Mouse (Mus musculus) kidney, adult 2 months (tissue): ENCODE measurements around the gene Ppp1r35. TPM values are rescaled to one million over a fixed set of nuclear protein-coding genes. Genes with fewer than 3 reads are reported as not detected.

Experiments
- DNase-seq: peaks from one replicate; pipeline ENCODE4 v3.0.0; 2021
- H3K27ac ChIP-seq: fragments of 200-500 bp; 2 replicates; pipeline ENCODE4 v1.5.1; 2012; ENCODE audit warnings: low read depth, low read length, control low read depth, inconsistent platforms; ENCODE audit not compliant: insufficient read depth
- H3K27me3 ChIP-seq: fragments of 200-500 bp; replicated peaks from 2 replicates; pipeline ENCODE4 v1.6.1; 2012; ENCODE audit warnings: mild to moderate bottlenecking, moderate library complexity, low read length, inconsistent platforms; ENCODE audit not compliant: control insufficient read depth, insufficient read depth
- H3K36me3 ChIP-seq: fragments of 200-500 bp; 2 replicates; pipeline ENCODE4 v1.6.1; 2012; ENCODE audit warnings: mild to moderate bottlenecking, moderate library complexity, low read length, inconsistent platforms; ENCODE audit not compliant: control insufficient read depth, insufficient read depth
- H3K4me1 ChIP-seq: fragments of 200-500 bp; 2 replicates; pipeline ENCODE4 v1.6.1; 2011; ENCODE audit warnings: low read length; ENCODE audit not compliant: control insufficient read depth, insufficient read depth
- H3K4me3 ChIP-seq: fragments of 200-500 bp; 2 replicates; pipeline ENCODE4 v1.5.1; 2011; ENCODE audit warnings: mild to moderate bottlenecking, low read depth, low read length, control low read depth; ENCODE audit not compliant: insufficient read depth
- CTCF ChIP-seq: fragments of 200-500 bp; conservative IDR thresholded peaks from 2 replicates; pipeline ENCODE4 v1.5.1; 2011; ENCODE audit warnings: low read depth, mild to moderate bottlenecking, control low read depth, low read length, moderate library complexity, mixed read lengths; ENCODE audit not compliant: insufficient read depth, insufficient read length
- POLR2A ChIP-seq: fragments of 200-500 bp; IDR thresholded peaks from one replicate; pipeline ENCODE4 v1.6.1; 2011; ENCODE audit warnings: low read depth, low read length, control low read depth
- WGBS: fragments of 180-500 bp; shearing (Covaris S2); methylation state at CpG from one replicate; pipeline ENCODE4 v1.1.7; 2018; 5-methylcytosine and 5-hydroxymethylcytosine counted together
- polyA plus RNA-seq: library from polyadenylated mRNA; depleted of rRNA; stranded (reverse); fragments of >200 nt; gene quantifications from 2 replicates; pipeline ENCODE4 v1.2.3, GENCODE M21; 2012

Ppp1r35 gene
- polyA plus RNA-seq, 1 experiment: 30.6 TPM

DNA sequence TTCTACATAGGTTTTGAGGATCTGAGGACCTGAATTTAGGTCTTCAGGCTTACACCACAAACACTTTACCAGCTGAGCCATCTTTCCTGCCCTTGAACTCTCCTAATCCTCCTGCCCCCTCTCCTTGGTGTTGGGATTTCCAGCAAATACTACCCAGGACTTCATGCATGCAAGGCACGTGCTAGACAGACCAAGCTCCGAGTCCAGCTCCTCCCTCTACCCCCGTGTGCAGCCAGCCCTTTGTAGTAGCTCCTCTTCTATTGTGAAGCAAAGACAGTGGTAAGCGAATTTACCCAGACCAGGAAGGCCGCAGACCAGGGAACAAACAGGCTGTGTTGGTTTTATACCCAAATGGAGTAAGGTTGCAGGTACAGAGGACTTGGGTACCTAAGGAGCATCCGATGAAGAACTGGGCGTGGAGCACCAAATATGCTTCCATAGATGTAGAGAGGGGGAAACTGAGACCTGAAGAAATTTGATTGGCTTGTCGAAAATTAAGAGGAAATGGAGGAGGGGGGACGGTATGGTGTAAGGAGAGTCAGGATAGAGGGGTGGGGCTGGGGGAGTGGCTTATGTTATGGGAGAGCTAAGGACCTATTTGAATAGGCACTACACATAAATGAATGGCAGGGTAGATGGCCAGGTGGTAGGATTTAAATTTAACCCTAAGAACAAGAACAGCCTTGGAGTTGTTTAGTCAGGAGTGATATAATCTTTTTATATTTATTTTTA, 13.9 kb upstream of the Ppp1r35 start:
- Histone ChIP-seq H3K4me3 (no peak overlapping the region), H3K27ac (no peak overlapping the region), H3K4me1 (peaks cover 2% of the 10 kb centered on the region), H3K36me3 (no peaks in the 10 kb centered on the region), H3K27me3 (no peaks in the 10 kb centered on the region)
- DNase-seq: no peak
- WGBS: 61% methylated on average over 9 of the region's 9 CpGs
- TF ChIP-seq POLR2A (no peak), CTCF (no peak)

DNA sequence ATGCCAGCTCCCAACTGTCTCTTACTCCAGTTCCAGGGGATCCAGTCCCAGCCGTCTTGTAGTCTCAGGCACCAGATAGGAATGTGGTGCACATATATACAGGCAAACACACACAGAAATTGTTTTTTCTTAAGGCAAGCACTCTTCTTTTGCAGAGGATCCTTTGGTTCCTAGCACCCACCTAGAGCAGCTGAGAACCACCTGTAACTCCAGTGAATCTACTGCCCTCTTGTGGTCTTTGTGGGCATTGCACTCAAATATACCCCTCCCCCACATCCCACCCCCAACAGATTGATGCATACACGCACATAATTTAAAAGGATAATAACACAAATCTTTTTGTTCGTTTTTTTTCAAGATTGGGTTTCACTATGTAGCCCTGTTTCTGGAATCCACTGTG, 12.4 kb upstream of the Ppp1r35 start:
- DNase-seq: no peak

DNA sequence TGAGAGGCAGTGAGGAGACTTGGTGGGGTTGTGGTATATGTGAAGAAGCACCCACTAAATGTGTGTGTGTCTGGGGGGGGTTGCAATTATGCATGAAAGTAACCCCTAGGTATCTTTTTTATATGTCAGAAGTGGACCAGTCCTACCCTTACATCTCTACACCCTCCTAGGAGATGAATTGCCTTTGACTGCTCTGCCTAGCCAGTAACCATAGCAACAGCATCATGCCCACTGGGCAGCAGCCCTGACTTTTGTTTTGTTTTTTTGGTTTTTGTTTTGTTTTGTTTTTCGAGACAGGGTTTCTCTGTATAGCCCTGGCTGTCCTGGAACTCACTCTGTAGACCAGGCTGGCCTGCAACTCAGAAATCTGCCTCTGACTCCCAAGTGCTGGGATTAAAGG, 10.2 kb upstream of the Ppp1r35 start:
- WGBS: 69% methylated on average over 1 of the region's 1 CpGs
- DNase-seq: no peak
- TF ChIP-seq POLR2A (no peak), CTCF (no peak)
- no peaks in the 10 kb centered on the region for H3K27me3 ChIP-seq
- no peak overlapping the region for H3K4me3 ChIP-seq
- H3K36me3 ChIP-seq: no peaks in the 10 kb centered on the region
- H3K4me1 ChIP-seq: no peaks in the 10 kb centered on the region
- no peak overlapping the region for H3K27ac ChIP-seq

More for the DNA sequence above, 12.4 kb upstream of the Ppp1r35 start:
- TF ChIP-seq CTCF: peak; percentile 47
- TF ChIP-seq POLR2A: no peak
- Histone ChIP-seq H3K36me3 (no peaks in the 10 kb centered on the region), H3K27ac (no peak overlapping the region), H3K4me1 (no peaks in the 10 kb centered on the region), H3K27me3 (no peaks in the 10 kb centered on the region), H3K4me3 (no peak overlapping the region)
- 61% methylated on average over 3 of the region's 3 CpGs for WGBS

DNA sequence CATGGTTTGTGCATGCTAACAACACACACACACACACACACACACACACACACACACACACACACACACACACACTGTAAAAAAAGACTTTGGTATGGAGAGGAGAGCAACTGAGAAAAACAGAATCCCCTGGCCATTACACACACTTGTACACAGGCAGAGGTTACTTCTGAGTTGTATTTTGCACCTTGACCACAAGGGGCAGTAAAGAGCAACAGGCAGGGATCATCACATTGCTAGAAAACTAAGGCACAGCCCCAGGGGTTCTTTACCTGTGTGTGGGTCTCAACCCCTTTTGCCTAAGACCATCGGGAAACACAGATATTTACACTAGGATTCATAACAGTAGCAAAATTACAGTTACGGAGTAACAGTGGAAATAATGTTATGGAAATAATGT, 7.9 kb upstream of the Ppp1r35 start:
- 49% methylated on average over 2 of the region's 2 CpGs for WGBS
- Histone ChIP-seq H3K27me3 (no peaks in the 10 kb centered on the region), H3K4me1 (no peaks in the 10 kb centered on the region), H3K36me3 (no peaks in the 10 kb centered on the region), H3K4me3 (no peak overlapping the region), H3K27ac (no peak overlapping the region)
- DNase-seq: peak; percentile 40
- TF ChIP-seq CTCF (peak; percentile 59), POLR2A (no peak)

DNA sequence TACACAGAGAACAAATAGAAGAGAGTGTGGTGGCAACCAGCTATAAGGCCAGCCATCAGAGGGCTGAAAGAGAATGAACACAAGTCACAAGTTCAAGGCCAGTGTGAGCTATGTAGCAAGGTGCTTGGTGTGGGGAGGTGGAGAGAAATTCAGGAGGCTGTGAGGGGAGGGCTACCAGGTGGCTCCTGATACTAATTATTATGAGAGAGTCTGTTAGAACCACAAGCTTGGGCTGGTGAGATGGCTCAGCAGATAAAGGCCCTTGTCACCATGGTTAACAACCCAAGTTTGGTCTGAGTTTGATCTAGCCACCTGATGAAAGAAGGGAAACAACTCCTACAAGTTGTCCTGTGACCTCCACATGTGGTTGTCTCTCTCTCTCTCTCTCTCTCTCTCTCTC, 5.9 kb upstream of the Ppp1r35 start:
- no peaks in the 10 kb centered on the region for H3K36me3 ChIP-seq
- TF ChIP-seq CTCF (no peak), POLR2A (no peak)
- H3K27ac ChIP-seq: no peak overlapping the region
- no peaks in the 10 kb centered on the region; the same call in 1 of the 2 replicates for H3K4me1 ChIP-seq
- DNase-seq: no peak
- no peaks in the 10 kb centered on the region for H3K27me3 ChIP-seq
- no peak overlapping the region for H3K4me3 ChIP-seq

DNA sequence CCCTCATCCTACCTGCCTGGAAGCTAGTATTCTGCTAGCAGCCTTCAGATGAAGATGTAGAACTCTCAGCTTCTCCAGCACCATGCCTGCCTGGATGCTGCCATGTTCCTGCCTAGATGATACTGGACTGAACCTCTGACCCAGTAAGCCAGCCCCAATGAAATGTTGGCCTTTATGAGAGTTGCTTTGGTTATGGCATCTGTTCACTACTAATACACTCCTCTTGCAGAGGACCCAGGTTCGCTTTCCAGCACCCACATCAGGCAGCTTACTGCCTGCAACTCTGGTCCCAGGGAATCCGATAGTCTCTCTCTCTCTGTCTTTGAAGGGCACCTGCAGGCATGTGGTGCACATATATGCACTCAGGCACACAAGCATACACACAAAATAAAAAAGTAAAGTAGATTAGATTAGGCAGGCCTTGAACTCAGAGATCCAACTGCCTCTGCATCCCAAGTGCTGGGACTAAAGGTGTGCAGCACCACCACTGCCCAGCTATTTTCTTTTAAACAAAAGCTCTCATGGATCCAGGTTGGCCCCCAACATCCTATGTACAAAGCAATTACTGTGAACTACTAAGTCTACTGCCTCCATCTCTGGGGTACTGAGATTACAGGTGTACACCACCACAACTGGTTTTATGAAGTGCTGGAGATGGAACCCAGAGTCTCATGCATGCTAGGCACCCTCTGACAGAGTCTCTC, 2.9 kb upstream of the Ppp1r35 start:
- H3K27me3 ChIP-seq: no peaks in the 10 kb centered on the region
- peak overlapping the region; percentile 6; the same call in 1 of the 2 replicates for H3K27ac ChIP-seq
- WGBS: 95% methylated on average over 2 of the region's 2 CpGs
- H3K4me1 ChIP-seq: peaks cover 7% of the 10 kb centered on the region; the same call in 1 of the 2 replicates
- TF ChIP-seq POLR2A: no peak
- no peak for TF ChIP-seq CTCF
- no peak overlapping the region for H3K4me3 ChIP-seq
- no peaks in the 10 kb centered on the region for H3K36me3 ChIP-seq
- no peak for DNase-seq

DNA sequence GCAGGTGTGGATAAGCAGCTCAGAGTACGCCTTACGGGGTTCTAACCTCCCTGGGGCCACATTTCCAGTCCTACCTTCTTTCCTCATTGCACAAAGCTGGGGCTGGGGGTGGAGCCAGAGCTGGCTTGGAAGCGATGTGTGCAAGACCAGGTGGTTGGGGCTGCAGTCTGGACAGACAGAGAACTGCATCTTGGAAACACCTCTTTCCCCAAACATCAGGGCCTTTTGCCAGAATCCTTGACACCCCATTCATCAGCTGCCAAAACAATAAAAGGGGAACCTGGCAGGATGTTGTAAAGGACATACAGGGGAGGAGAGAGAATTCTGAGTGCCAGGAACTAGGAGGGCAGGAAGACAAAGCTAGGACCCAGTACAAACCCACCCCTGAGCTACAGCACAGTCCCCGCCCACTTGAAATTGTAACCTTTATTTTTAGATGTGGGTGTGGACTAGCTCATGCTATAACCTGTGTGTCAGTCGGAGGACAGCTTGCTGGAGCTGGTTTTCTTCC, 2.2 kb upstream of the Ppp1r35 start:
- 15% methylated on average over 5 of the region's 5 CpGs for WGBS
- H3K27me3 ChIP-seq: no peaks in the 10 kb centered on the region
- H3K4me1 ChIP-seq: peaks cover 7% of the 10 kb centered on the region; the same call in 1 of the 2 replicates
- peak overlapping the region; percentile 6; the same call in 1 of the 2 replicates for H3K27ac ChIP-seq
- no peak for TF ChIP-seq POLR2A
- no peak for TF ChIP-seq CTCF
- no peak overlapping the region for H3K4me3 ChIP-seq
- H3K36me3 ChIP-seq: no peaks in the 10 kb centered on the region
- peak; percentile 76 for DNase-seq
